Mouse (Mus musculus): ENCODE measurements at regions not wholly inside any gene's neighbourhood (a gene's known extent, or its start where the extent isn't known, plus 50 kb on each side); places are given as distances from the start of the nearest gene placed in this dataset.
A peak's percentile ranks its signal among the peaks of the same experiment; 100 is the strongest.

GRCm38 (mm10) chr13:72947374-72948165, 312.7 kb upstream of the Irx4 start:
- no peak for DNase-seq

GRCm38 (mm10) chr13:72958616-72959518, 301.4 kb upstream of the Irx4 start:
- DNase-seq: no peak

- DNase-seq: no peak
Measured at GRCm38 (mm10) chr13:72961291-72961690, 299.0 kb upstream of the Irx4 start.

GRCm38 (mm10) chr13:72972165-72972564, 288.1 kb upstream of the Irx4 start:
- no peak for DNase-seq

DNA sequence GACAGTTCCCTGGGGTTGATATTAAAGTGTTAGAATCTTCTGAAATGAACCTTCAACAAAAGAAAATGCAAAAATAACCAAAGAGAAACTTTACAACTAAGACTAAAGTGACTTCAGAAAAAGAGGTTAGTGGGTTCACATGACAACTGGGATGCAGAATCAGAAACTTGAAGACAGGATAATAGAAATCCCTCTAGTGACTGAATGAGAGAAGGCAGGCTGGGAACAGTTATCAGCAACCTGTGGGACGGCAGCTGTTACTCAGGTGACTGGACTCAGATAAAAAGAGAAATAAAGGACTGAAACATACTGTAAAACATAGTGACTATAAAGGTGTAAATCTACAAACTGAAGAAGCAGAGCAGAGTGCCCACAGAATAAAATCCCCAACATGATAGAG, 287.4 kb upstream of the Irx4 start:
- DNase-seq: no peak

DNA sequence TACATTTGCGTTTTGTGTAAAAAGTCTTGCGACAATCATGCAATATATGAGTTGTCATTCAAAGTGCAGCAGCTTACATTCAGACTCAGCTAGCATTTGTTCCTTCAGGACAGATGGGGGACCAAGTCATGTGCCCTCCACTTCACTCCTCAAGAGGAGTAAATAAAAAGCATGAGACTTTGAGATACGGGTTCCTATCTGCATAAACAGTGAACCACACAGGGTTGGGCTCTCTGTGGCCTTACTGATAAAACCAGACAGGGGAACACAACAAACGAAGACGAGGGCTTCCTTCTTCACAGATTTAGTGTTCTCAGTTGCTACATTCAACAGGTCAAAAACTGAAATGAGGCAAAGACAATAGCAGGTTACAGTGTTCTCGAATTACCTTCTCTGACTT, 283.1 kb upstream of the Irx4 start:
- DNase-seq: no peak

DNA sequence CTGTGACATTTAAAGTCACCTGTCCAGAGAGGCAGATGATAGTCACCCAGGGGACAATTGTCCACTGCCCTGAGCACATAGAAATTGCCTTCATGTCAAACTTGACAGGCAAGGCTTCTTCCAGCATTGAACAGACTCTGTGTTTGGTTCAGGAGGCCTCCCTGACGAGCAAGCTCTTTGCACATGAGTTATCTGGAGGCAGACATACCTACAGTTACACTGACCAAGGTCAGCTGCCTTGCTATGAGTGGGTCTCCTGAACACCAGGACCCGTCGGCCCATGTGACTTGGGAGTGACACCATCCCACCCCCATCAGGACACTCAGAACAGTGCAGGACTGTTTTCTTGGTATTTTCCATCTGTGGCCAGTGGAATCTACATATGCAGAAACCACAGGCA, 282.3 kb upstream of the Irx4 start:
- no peak for DNase-seq

- no peak for DNase-seq
Measured at GRCm38 (mm10) chr13:72978966-72979365, 281.3 kb upstream of the Irx4 start.

- DNase-seq: no peak
Measured at GRCm38 (mm10) chr13:72992589-72993409, 267.5 kb upstream of the Irx4 start.

DNA sequence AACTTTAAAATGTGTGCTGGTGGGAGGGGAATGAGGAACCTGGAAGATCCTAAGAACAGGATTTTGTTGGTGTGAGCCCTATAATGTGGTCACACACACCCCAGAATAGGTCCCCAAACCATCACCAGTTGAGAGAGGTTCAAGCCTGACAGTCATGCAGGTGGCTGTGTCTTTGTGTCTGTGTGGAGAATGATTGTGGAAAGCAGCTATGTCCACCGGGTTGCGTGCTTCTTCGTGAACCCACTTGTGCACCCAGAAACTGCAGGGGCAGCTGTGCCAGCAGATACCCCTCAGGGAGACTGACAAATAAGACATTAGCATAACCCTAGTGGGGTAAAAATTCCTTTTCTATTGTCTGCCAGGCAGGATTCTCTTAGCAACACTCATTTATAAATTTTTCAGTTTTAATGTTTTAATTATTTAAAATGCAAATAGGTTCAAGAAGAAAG, 266.8 kb upstream of the Irx4 start:
- DNase-seq: no peak

- no peak for DNase-seq
Measured at GRCm38 (mm10) chr13:72994538-72994937, 265.7 kb upstream of the Irx4 start.

GRCm38 (mm10) chr13:73008856-73009546, 251.3 kb upstream of the Irx4 start:
- DNase-seq: no peak

DNA sequence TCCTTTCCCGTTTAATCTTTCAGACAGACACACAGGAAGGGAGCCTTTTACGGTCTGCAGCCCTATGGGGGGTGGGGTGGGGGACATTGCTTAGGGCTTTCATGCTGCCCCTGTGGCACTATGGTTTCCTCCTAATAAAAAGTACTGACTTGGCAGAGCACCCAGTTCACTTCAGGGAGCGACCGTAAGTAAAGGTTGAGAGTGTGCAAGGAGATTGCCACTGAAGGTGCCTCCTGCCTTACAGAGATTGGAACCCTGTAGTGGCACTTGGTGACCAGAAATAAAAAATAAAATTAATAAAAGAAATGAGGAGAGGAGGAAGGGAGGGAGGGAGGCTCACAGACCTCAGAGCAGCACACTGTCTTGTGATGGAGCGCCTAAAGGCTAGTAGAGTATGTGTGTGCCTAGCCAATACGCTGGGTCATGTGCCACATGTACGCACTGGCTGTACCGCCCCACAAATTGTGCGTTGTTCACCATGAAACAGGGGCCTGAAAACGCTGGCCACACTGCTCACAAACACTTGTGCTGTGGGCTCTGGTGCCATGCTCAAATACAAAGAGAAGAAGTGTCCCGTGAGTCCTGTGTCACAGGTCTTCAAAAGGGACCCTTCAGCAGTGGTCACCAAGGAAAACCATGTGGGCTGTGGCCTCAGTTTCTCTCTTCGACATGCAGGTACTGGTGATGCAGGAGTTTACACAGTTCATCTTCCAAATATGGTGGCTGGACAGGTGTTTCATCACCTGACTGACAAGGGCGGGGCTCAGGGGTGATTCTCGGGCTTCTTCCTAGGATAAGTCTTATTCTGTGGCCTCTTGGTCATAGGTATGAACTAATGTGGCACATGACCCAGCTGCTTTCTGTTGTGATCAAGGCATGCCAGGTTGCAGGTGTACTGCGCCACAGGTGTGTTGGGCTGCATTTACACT, 250.5 kb upstream of the Irx4 start:
- DNase-seq: no peak

DNA sequence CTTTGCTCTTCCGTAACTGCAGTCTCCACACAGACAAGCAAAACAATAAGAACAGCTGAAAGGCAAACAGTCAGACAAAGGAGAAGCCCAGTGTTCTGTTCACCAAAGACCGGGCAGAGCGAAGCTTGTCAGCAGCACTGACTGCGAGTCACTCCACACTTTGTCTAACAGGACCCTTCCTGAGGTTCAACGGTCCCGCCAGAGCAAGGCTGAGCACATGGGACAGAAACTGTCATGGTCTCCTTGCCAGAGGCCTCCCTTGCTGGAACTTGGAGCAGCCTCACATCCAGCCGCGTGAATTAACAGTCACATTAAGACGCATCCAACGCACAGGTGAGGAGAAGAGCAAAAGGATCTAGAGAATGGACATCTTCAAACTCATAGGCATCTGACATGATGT, 241.1 kb upstream of the Irx4 start:
- DNase-seq: no peak

DNA sequence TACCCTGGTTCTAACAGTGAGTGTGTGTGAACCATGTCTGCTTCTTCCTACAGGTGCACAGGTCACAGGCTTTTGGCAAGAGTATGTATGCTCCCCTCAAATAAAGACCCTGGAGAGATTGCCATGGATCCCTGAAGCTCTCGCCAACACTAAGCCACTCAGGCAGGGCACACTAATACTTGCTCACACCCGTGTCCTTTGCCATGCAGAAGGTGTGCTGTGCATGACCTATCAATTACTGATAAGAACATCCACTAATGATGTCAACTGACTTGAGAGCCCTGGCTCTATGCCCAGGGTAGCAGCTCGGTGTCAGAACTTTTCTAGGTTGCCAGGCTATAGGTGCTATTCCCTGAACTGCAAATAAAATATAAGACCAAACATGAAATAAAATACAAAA, 229.1 kb upstream of the Irx4 start:
- no peak for DNase-seq

DNA sequence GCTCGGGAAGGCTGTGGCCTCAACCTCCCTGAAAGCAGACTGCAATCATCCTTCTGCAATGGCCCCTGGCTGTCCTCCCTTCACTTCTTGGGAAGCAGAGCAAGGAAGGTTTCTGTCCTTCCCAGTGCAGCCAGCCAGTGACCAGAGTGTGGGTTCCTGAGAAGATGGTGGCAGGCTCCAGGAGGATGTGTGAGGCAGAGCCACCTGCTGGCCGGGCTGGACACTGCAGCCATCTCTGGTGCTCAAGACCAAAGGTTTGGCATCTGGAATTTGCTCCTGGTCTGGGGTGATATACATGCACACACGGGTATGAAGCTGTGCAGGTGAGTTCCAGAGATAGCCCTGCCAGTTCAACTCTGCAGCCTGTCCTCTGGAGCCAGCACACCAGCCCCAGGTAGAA, 227.2 kb upstream of the Irx4 start:
- peak; percentile 5 for DNase-seq

- DNase-seq: no peak
Measured at GRCm38 (mm10) chr13:73034065-73034831, 226.0 kb upstream of the Irx4 start.

- no peak for DNase-seq
Measured at GRCm38 (mm10) chr13:73034886-73035285, 225.4 kb upstream of the Irx4 start.

- no peak for DNase-seq
Measured at GRCm38 (mm10) chr13:73035336-73035940, 224.8 kb upstream of the Irx4 start.

DNA sequence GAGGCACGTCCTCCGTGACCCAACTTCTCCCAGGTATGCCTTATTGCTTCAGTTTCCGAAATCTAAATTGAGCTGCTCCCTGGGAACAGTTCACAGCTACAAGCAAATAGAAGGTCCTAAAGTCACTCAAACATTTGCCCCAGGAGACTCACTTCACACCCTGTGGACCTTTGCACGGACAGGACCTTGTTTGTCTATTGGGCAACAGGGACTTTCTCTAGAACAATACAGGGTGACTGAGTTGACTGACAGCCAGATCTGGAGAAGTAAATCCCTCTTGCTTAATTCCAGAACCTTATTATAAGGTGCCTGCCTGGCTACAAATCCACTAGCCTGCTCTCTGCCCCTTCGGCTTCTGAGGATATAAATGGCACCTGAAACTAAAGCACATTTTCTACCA, 220.5 kb upstream of the Irx4 start:
- DNase-seq: no peak
